In the genomic region with DNA sequence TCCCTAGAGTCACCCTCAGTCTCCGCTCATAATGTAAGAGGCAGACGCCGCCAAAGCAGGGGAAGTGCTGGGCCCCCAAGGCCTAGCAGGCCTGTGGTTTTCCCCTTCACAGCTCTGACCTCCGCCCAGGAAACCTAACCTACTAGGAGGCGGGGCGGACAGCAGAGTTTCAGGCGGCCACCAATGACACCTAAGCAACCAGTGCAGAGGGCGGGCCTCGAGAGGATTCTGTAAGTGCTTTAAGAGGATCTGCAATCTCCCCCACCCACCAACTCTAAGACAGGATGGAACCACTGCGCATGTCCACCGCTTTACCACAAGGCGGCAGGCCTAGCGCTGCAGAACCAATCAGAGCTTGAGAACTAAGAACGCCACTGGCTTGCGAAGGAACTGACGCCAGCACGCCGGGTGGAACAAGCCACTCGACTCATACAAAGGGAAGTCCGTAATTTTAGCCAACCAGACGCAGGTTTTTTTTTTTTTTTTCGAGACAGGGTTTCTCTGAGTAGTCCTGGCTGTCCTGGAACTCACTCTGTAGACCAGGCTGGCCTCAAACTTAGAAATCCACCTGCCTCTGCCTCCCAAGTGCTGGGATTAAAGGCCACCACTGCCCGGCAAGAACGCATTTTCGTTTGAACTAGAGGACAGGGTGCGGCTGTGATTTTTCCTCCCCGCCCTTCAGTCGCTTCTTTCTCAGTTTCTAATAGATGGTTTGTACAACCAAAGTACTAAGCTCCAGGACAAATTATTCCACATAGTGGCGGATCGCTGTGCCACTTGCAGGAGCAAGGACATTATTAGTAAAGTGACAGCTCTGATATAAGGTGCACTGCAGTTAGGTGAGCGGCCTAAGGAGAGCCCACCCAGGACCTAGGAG, we compare ENCODE assay signal across 8 mouse cellular contexts. TPM values are rescaled to one million over a fixed set of nuclear protein-coding genes. Genes with fewer than 3 reads are reported as not detected.
DNase-seq lines count a peak whose midpoint lies in the region; ATAC-seq and TF ChIP-seq lines count a peak whose summit lies in the region.

No protein-coding gene starts in this region.

- peak; percentile 78 for TF ChIP-seq POLR2A in heart, adult 2 months (IDR thresholded peaks at IDR 0.05; ENCODE audit: insufficient read depth, low read depth, low read length)

- no peaks in the 10 kb centered on the region for H3K4me1 ChIP-seq in embryonic facial prominence, embryonic 14.5 days (ENCODE audit: control insufficient read depth, insufficient read depth, low read length)
- peaks cover 1% of the 10 kb centered on the region; the same call in 1 of the 2 replicates for H3K4me1 ChIP-seq in heart, adult 2 months (ENCODE audit: control insufficient read depth, insufficient read depth, low read length)
- no peaks in the 10 kb centered on the region for H3K4me1 ChIP-seq in limb, embryonic 13.5 days
- 0 out of 2 replicates have a peak, but pooled peaks cover 2% of the 10 kb centered on the region for H3K4me1 ChIP-seq in midbrain, embryonic 16.5 days (ENCODE audit: control insufficient read depth, insufficient read depth, low read length)

- peak overlapping the region; percentile 86 for H3K27ac ChIP-seq in embryonic facial prominence, embryonic 14.5 days (replicated peaks; ENCODE audit: low read depth, low read length)
- H3K27ac ChIP-seq in heart, adult 2 months, result peak overlapping the region; percentile 74
- H3K27ac ChIP-seq in limb, embryonic 13.5 days, result peak overlapping the region; percentile 70
- peak overlapping the region; percentile 78 for H3K27ac ChIP-seq in midbrain, embryonic 16.5 days (ENCODE audit: low read length)

- H3K4me2 ChIP-seq in embryonic facial prominence, embryonic 14.5 days (ENCODE audit: low read depth, low read length), result peak overlapping the region; percentile 47
- peak overlapping the region; percentile 52 for H3K4me2 ChIP-seq in limb, embryonic 13.5 days (replicated peaks)
- H3K4me2 ChIP-seq in midbrain, embryonic 16.5 days (ENCODE audit: low read length), result peak overlapping the region; percentile 50

- H3K36me3 ChIP-seq in embryonic facial prominence, embryonic 14.5 days (ENCODE audit: control insufficient read depth, insufficient read depth, low read length), result peaks cover 15% of the 10 kb centered on the region; the same call in 1 of the 2 replicates
- H3K36me3 ChIP-seq in heart, adult 2 months (ENCODE audit: control insufficient read depth, insufficient read depth, low read length), result no peaks in the 10 kb centered on the region
- peaks cover 25% of the 10 kb centered on the region for H3K36me3 ChIP-seq in limb, embryonic 13.5 days
- H3K36me3 ChIP-seq in midbrain, embryonic 16.5 days (ENCODE audit: control insufficient read depth, insufficient read depth, low read length), result 0 out of 2 replicates have a peak, but pooled peaks cover 2% of the 10 kb centered on the region

- 30% methylated on average over 25 of the region's 31 CpGs for WGBS in embryonic facial prominence, embryonic 14.5 days
- 20% methylated on average over 31 of the region's 31 CpGs for WGBS in heart, adult 2 months
- 24% methylated on average over 31 of the region's 31 CpGs for WGBS in limb, embryonic 13.5 days
- 28% methylated on average over 31 of the region's 31 CpGs for WGBS in midbrain, embryonic 16.5 days

- 0 out of 2 replicates have a peak, but pooled peaks have one; percentile 65 for TF ChIP-seq EP300 in heart, adult 2 months (IDR thresholded peaks at IDR 0.05; ENCODE audit: insufficient read depth, low read depth, low read length)

- intact Hi-C loops in heart, adult 2 months (cut with DNase I), result no loop called here

- no peaks in the 10 kb centered on the region for H3K27me3 ChIP-seq in embryonic facial prominence, embryonic 14.5 days (replicated peaks; ENCODE audit: control insufficient read depth, insufficient read depth, low read length)
- H3K27me3 ChIP-seq in heart, adult 2 months (ENCODE audit: control insufficient read depth, insufficient read depth, low read length), result no peaks in the 10 kb centered on the region
- peaks cover 12% of the 10 kb centered on the region for H3K27me3 ChIP-seq in limb, embryonic 13.5 days
- H3K27me3 ChIP-seq in midbrain, embryonic 16.5 days (ENCODE audit: control insufficient read depth, insufficient read depth, low read depth, low read length), result no peaks in the 10 kb centered on the region

- H3K9me3 ChIP-seq in embryonic facial prominence, embryonic 14.5 days (ENCODE audit: control insufficient read depth, low read length), result no peaks in the 10 kb centered on the region
- no peaks in the 10 kb centered on the region for H3K9me3 ChIP-seq in limb, embryonic 13.5 days
- no peaks in the 10 kb centered on the region for H3K9me3 ChIP-seq in midbrain, embryonic 16.5 days (replicated peaks; ENCODE audit: control insufficient read depth, low read length, poor library complexity, severe bottlenecking)

- ATAC-seq in embryonic facial prominence, embryonic 14.5 days (ENCODE audit: low read depth), result peak; percentile 97
- ATAC-seq in limb, embryonic 13.5 days (ENCODE audit: low FRiP score, low read depth), result peak; percentile 98
- ATAC-seq in midbrain, embryonic 16.5 days, result peak; percentile 98

- H3K4me3 ChIP-seq in embryonic facial prominence, embryonic 14.5 days (ENCODE audit: low read depth, low read length), result peak overlapping the region; percentile 20
- H3K4me3 ChIP-seq in heart, adult 2 months, result peak overlapping the region; percentile 29
- peak overlapping the region; percentile 23 for H3K4me3 ChIP-seq in limb, embryonic 13.5 days
- H3K4me3 ChIP-seq in midbrain, embryonic 16.5 days (ENCODE audit: low read depth, low read length), result peak overlapping the region; percentile 26

- TF ChIP-seq CTCF in heart, adult 2 months (IDR thresholded peaks at IDR 0.05), result peak; percentile 58

- DNase-seq in 416B (ENCODE audit: low read depth), result peak; percentile 99
- DNase-seq in adrenal gland, postnatal 4 days (ENCODE audit: low spot score in 2 of 2), result peak; percentile 31 to 64
- peak; percentile 98 for DNase-seq in embryonic facial prominence, embryonic 14.5 days (ENCODE audit: low spot score)
- DNase-seq in heart, adult 2 months, result peak; percentile 76 to 94
- DNase-seq in kidney, adult 8-10 months, result peak; percentile 93 to 94
- DNase-seq in spleen, postnatal 36 days (ENCODE audit: low spot score in 2 of 2), result peak; percentile 93 to 95

- H3K79me2 ChIP-seq in heart, adult 2 months (replicated peaks; ENCODE audit: control insufficient read depth, insufficient read depth, low read length), result no peaks in the 10 kb centered on the region

- peak overlapping the region; percentile 45 for H3K9ac ChIP-seq in embryonic facial prominence, embryonic 14.5 days (ENCODE audit: low read depth, low read length)
- peak overlapping the region; percentile 49; the same call in 1 of the 2 replicates for H3K9ac ChIP-seq in heart, adult 2 months (ENCODE audit: low read depth, low read length)
- H3K9ac ChIP-seq in limb, embryonic 13.5 days, result no peak overlapping the region
- peak overlapping the region; percentile 48 for H3K9ac ChIP-seq in midbrain, embryonic 16.5 days (ENCODE audit: low read depth, low read length)

RNA-seq across cellular contexts. Expression of gene Arhgap4, which starts 6.6 kb away (rescaled TPM):
- total RNA-seq in adrenal gland, postnatal 4 days (2021), result 10 to 100 TPM in 1 of 2 experiments, 1 to 10 TPM in 1; 6.6 to 10.1 TPM
- 2.3 and 4.5 TPM in 2 replicates for polyA plus RNA-seq in embryonic facial prominence, embryonic 14.5 days (2014; fragmentation: Nextera tagmentation; extraction: Ambion mirVana)
- 1 to 10 TPM; 1.5 to 1.8 TPM for total RNA-seq in heart, adult 2 months (2021)
- 5.7 and 7.7 TPM in 2 replicates for polyA plus RNA-seq in heart, adult 2 months (2012; rRNA removed)
- polyA plus RNA-seq in limb, embryonic 13.5 days (2015; fragmentation: Nextera tagmentation; extraction: Ambion mirVana), result 3.0 and 3.9 TPM in 2 replicates
- 3.0 and 3.3 TPM in 2 replicates for polyA plus RNA-seq in midbrain, embryonic 16.5 days (2015; fragmentation: Nextera tagmentation; extraction: Ambion mirVana)

RNA-seq across cellular contexts. Expression of gene Naa10, which starts 6.7 kb away (rescaled TPM):
- 100 to 1,000 TPM in 1 of 2 experiments, 10 to 100 TPM in 1; 98.4 to 104 TPM for total RNA-seq in adrenal gland, postnatal 4 days (2021)
- 102 and 110 TPM in 2 replicates for polyA plus RNA-seq in embryonic facial prominence, embryonic 14.5 days (2014; fragmentation: Nextera tagmentation; extraction: Ambion mirVana)
- 10 to 100 TPM; 50.2 to 63.7 TPM for total RNA-seq in heart, adult 2 months (2021)
- 57.2 and 64.5 TPM in 2 replicates for polyA plus RNA-seq in heart, adult 2 months (2012; rRNA removed)
- 138 and 139 TPM in 2 replicates for polyA plus RNA-seq in limb, embryonic 13.5 days (2015; fragmentation: Nextera tagmentation; extraction: Ambion mirVana)
- 84.6 and 85.4 TPM in 2 replicates for polyA plus RNA-seq in midbrain, embryonic 16.5 days (2015; fragmentation: Nextera tagmentation; extraction: Ambion mirVana)

RNA-seq across cellular contexts. Expression of gene Renbp, which starts 15.6 kb away (rescaled TPM):
- total RNA-seq in adrenal gland, postnatal 4 days (2021), result 10 to 100 TPM; 30.4 to 30.8 TPM
- polyA plus RNA-seq in embryonic facial prominence, embryonic 14.5 days (2014; fragmentation: Nextera tagmentation; extraction: Ambion mirVana), result 36.1 and 38.1 TPM in 2 replicates
- total RNA-seq in heart, adult 2 months (2021), result 1 to 10 TPM; 3.7 to 7.1 TPM
- 5.1 and 7.3 TPM in 2 replicates for polyA plus RNA-seq in heart, adult 2 months (2012; rRNA removed)
- 29.7 and 32.3 TPM in 2 replicates for polyA plus RNA-seq in limb, embryonic 13.5 days (2015; fragmentation: Nextera tagmentation; extraction: Ambion mirVana)
- polyA plus RNA-seq in midbrain, embryonic 16.5 days (2015; fragmentation: Nextera tagmentation; extraction: Ambion mirVana), result 8.9 and 9.1 TPM in 2 replicates

RNA-seq across cellular contexts. Expression of gene L1cam, which starts 19.2 kb away (rescaled TPM):
- total RNA-seq in adrenal gland, postnatal 4 days (2021), result 10 to 100 TPM; 27.6 to 45.7 TPM
- 9.7 and 10.2 TPM in 2 replicates for polyA plus RNA-seq in embryonic facial prominence, embryonic 14.5 days (2014; fragmentation: Nextera tagmentation; extraction: Ambion mirVana)
- total RNA-seq in heart, adult 2 months (2021), result 1 to 10 TPM; 2.1 to 3.7 TPM
- 2.9 and 3.3 TPM in 2 replicates for polyA plus RNA-seq in heart, adult 2 months (2012; rRNA removed)
- polyA plus RNA-seq in limb, embryonic 13.5 days (2015; fragmentation: Nextera tagmentation; extraction: Ambion mirVana), result 2.0 and 2.6 TPM in 2 replicates
- polyA plus RNA-seq in midbrain, embryonic 16.5 days (2015; fragmentation: Nextera tagmentation; extraction: Ambion mirVana), result 122 and 134 TPM in 2 replicates

RNA-seq across cellular contexts. Expression of gene Avpr2, which starts 23.2 kb away (rescaled TPM):
- under 1 TPM in 1 of 2 experiments, not detected in 1; 0.76 TPM for total RNA-seq in adrenal gland, postnatal 4 days (2021)
- polyA plus RNA-seq in embryonic facial prominence, embryonic 14.5 days (2014; fragmentation: Nextera tagmentation; extraction: Ambion mirVana), result 0.14 TPM in 1 of 2 replicates, not detected in the other
- not detected for total RNA-seq in heart, adult 2 months (2021)
- not detected in 2 replicates for polyA plus RNA-seq in heart, adult 2 months (2012; rRNA removed)
- 0.05 and 0.13 TPM in 2 replicates for polyA plus RNA-seq in limb, embryonic 13.5 days (2015; fragmentation: Nextera tagmentation; extraction: Ambion mirVana)
- 0.09 and 0.34 TPM in 2 replicates for polyA plus RNA-seq in midbrain, embryonic 16.5 days (2015; fragmentation: Nextera tagmentation; extraction: Ambion mirVana)

Comparison
In these comparisons a context has a peak if more than half of its experiments do, and no peak if none do; other contexts are left out.
1. Peak in every context shown above with its lines: DNase-seq, ATAC-seq, H3K4me3 ChIP-seq and H3K27ac ChIP-seq.
2. DNase-seq: peak in every context shown above with its lines; median percentile 99 in 416B; 98 in embryonic facial prominence, embryonic 14.5 days; 94 in spleen, postnatal 36 days; 94 in kidney, adult 8-10 months; 85 in heart, adult 2 months; 48 in adrenal gland, postnatal 4 days.